In genomic region chr1:152790254-152790653, GRCm38 (mm10) we compare ENCODE assay signal across 9 mouse cellular contexts. TPM values are rescaled to one million over a fixed set of nuclear protein-coding genes. Genes with fewer than 3 reads are reported as not detected.
A peak's percentile ranks its signal among the peaks of the same experiment; 100 is the strongest.
DNase-seq lines count a peak whose midpoint lies in the region; ATAC-seq lines count a peak whose summit lies in the region.
"Had no signal": no experiment of that assay in that cellular context is flagged by ENCODE, and none has a peak within 500 bp of the region (broad histone marks: within the 10 kb centered on the region; RNA-seq: fewer than 3 reads in every experiment).

No protein-coding gene starts in this region.

- no peaks in the 10 kb centered on the region for H3K36me3 ChIP-seq in midbrain, embryonic 11.5 days (ENCODE audit: control insufficient read depth, insufficient read depth, low read length)
- H3K36me3 ChIP-seq in midbrain, embryonic 15.5 days (replicated peaks): no peaks in the 10 kb centered on the region
- H3K36me3 ChIP-seq in kidney, embryonic 14.5 days (ENCODE audit: control insufficient read depth, insufficient read depth, low read length): no peaks in the 10 kb centered on the region
- H3K36me3 ChIP-seq: limb, embryonic 15.5 days had no signal

- no peak; the same call in 1 of the 2 replicates for ATAC-seq in midbrain, embryonic 11.5 days (ENCODE audit: low FRiP score)
- no peak for ATAC-seq in midbrain, embryonic 15.5 days (replicated peaks)
- peak; percentile 45; the same call in 1 of the 2 replicates for ATAC-seq in erythroblast, adult 5-6 weeks (replicated peaks; ENCODE audit: low FRiP score, poor library complexity, severe bottlenecking)
- peak; percentile 61 for ATAC-seq in kidney, embryonic 14.5 days (ENCODE audit: low FRiP score, low TSS enrichment)

- DNase-seq in midbrain, embryonic 11.5 days (ENCODE audit: low spot score, missing footprints): peak; percentile 89
- DNase-seq in ZHBTc4 (ENCODE audit: low read depth, low spot score): peak; percentile 94
- peak; percentile 63 for DNase-seq in lung, postnatal 14 days
- DNase-seq in thymus, postnatal 36 days: peak; percentile 17 to 37
- no peak for DNase-seq in right cerebral cortex, postnatal 10 days (ENCODE audit: low spot score in 2 of 2)

- H3K4me1 ChIP-seq in midbrain, embryonic 11.5 days (ENCODE audit: control insufficient read depth, insufficient read depth, low read length): peaks cover 15% of the 10 kb centered on the region
- no peaks in the 10 kb centered on the region for H3K4me1 ChIP-seq in midbrain, embryonic 15.5 days
- H3K4me1 ChIP-seq in kidney, embryonic 14.5 days (ENCODE audit: control insufficient read depth, insufficient read depth, low read length): peaks cover 10% of the 10 kb centered on the region; the same call in 1 of the 2 replicates

- H3K9me3 ChIP-seq in midbrain, embryonic 11.5 days (ENCODE audit: control insufficient read depth, low read length): no peaks in the 10 kb centered on the region; the same call in 1 of the 2 replicates
- H3K9me3 ChIP-seq in midbrain, embryonic 15.5 days: no peaks in the 10 kb centered on the region
- H3K9me3 ChIP-seq in kidney, embryonic 14.5 days (ENCODE audit: control insufficient read depth, low read length): no peaks in the 10 kb centered on the region
- H3K9me3 ChIP-seq: limb, embryonic 15.5 days had no signal

- no peaks in the 10 kb centered on the region for H3K27me3 ChIP-seq in midbrain, embryonic 11.5 days (ENCODE audit: control insufficient read depth, insufficient read depth, low read length)
- H3K27me3 ChIP-seq in midbrain, embryonic 15.5 days (replicated peaks): no peaks in the 10 kb centered on the region
- no peaks in the 10 kb centered on the region for H3K27me3 ChIP-seq in kidney, embryonic 14.5 days (ENCODE audit: control insufficient read depth, insufficient read depth, low read length)
- H3K27me3 ChIP-seq: limb, embryonic 15.5 days had no signal

- H3K4me3 ChIP-seq in midbrain, embryonic 11.5 days (ENCODE audit: low read depth, low read length): no peak overlapping the region
- H3K4me3 ChIP-seq in midbrain, embryonic 15.5 days: no peak overlapping the region
- no peak overlapping the region for H3K4me3 ChIP-seq in kidney, embryonic 14.5 days (ENCODE audit: low read length)
- H3K4me3 ChIP-seq: limb, embryonic 15.5 days had no signal

- WGBS in midbrain, embryonic 11.5 days: 26% methylated on average over 12 of the region's 12 CpGs
- WGBS in midbrain, embryonic 15.5 days: 30% methylated on average over 12 of the region's 12 CpGs
- WGBS in kidney, embryonic 14.5 days: 9% methylated on average over 12 of the region's 12 CpGs

- no peak overlapping the region for H3K4me2 ChIP-seq in midbrain, embryonic 11.5 days
- no peak overlapping the region for H3K4me2 ChIP-seq in midbrain, embryonic 15.5 days
- H3K4me2 ChIP-seq in kidney, embryonic 14.5 days (replicated peaks; ENCODE audit: low read depth, low read length): peak overlapping the region; percentile 15; the same call in 1 of the 2 replicates
- H3K4me2 ChIP-seq: limb, embryonic 15.5 days had no signal

- H3K9ac ChIP-seq in midbrain, embryonic 11.5 days (ENCODE audit: low read length): no peak overlapping the region
- H3K9ac ChIP-seq in midbrain, embryonic 15.5 days: no peak overlapping the region
- no peak overlapping the region for H3K9ac ChIP-seq in kidney, embryonic 14.5 days (ENCODE audit: low read depth, low read length)
- H3K9ac ChIP-seq: limb, embryonic 15.5 days had no signal

- H3K27ac ChIP-seq in midbrain, embryonic 11.5 days (ENCODE audit: low read depth, low read length): no peak overlapping the region
- H3K27ac ChIP-seq in midbrain, embryonic 15.5 days: no peak overlapping the region
- no peak overlapping the region for H3K27ac ChIP-seq in kidney, embryonic 14.5 days (ENCODE audit: low read depth, low read length)
- H3K27ac ChIP-seq: limb, embryonic 15.5 days had no signal

RNA-seq across cellular contexts. Expression of gene Ncf2, which starts 9.7 kb away (rescaled TPM):
- polyA plus RNA-seq in midbrain, embryonic 11.5 days (2014; fragmentation: Nextera tagmentation; extraction: Ambion mirVana): 2.6 and 3.3 TPM in 2 replicates
- polyA plus RNA-seq in midbrain, embryonic 15.5 days (2015; fragmentation: Nextera tagmentation; extraction: Ambion mirVana): 2.2 and 2.6 TPM in 2 replicates
- total RNA-seq in erythroblast, adult 5-6 weeks (2015; ENCODE audit: low replicate concordance): 40.0 and 42.4 TPM in 2 replicates
- total RNA-seq in erythroblast, adult 5-6 weeks (2017; ENCODE audit: low replicate concordance): 35.7 and 41.1 TPM in 2 replicates
- polyA plus RNA-seq in kidney, embryonic 14.5 days (2014; fragmentation: Nextera tagmentation; extraction: Ambion mirVana): 5.6 and 7.1 TPM in 2 replicates

RNA-seq across cellular contexts. Expression of gene Arpc5, which starts 23.9 kb away (rescaled TPM):
- 284 and 314 TPM in 2 replicates for polyA plus RNA-seq in midbrain, embryonic 11.5 days (2014; fragmentation: Nextera tagmentation; extraction: Ambion mirVana)
- 333 and 344 TPM in 2 replicates for polyA plus RNA-seq in midbrain, embryonic 15.5 days (2015; fragmentation: Nextera tagmentation; extraction: Ambion mirVana)
- 170 and 173 TPM in 2 replicates for total RNA-seq in erythroblast, adult 5-6 weeks (2015; ENCODE audit: low replicate concordance)
- total RNA-seq in erythroblast, adult 5-6 weeks (2017; ENCODE audit: low replicate concordance): 68.9 and 74.2 TPM in 2 replicates
- 228 and 240 TPM in 2 replicates for polyA plus RNA-seq in kidney, embryonic 14.5 days (2014; fragmentation: Nextera tagmentation; extraction: Ambion mirVana)

RNA-seq across cellular contexts. Expression of gene Rgl1, which starts 24.1 kb away (rescaled TPM):
- 23.2 and 24.0 TPM in 2 replicates for polyA plus RNA-seq in midbrain, embryonic 11.5 days (2014; fragmentation: Nextera tagmentation; extraction: Ambion mirVana)
- polyA plus RNA-seq in midbrain, embryonic 15.5 days (2015; fragmentation: Nextera tagmentation; extraction: Ambion mirVana): 14.9 and 15.7 TPM in 2 replicates
- total RNA-seq in erythroblast, adult 5-6 weeks (2015; ENCODE audit: low replicate concordance): 5.8 and 13.6 TPM in 2 replicates
- total RNA-seq in erythroblast, adult 5-6 weeks (2017; ENCODE audit: low replicate concordance): 14.4 and 46.6 TPM in 2 replicates
- 45.2 and 63.8 TPM in 2 replicates for polyA plus RNA-seq in kidney, embryonic 14.5 days (2014; fragmentation: Nextera tagmentation; extraction: Ambion mirVana)

RNA-seq across cellular contexts. Expression of gene Apobec4, which starts 39.9 kb away (rescaled TPM):
- polyA plus RNA-seq in midbrain, embryonic 11.5 days (2014; fragmentation: Nextera tagmentation; extraction: Ambion mirVana): not detected in 2 replicates
- polyA plus RNA-seq in midbrain, embryonic 15.5 days (2015; fragmentation: Nextera tagmentation; extraction: Ambion mirVana): 0.24 TPM in 1 of 2 replicates, not detected in the other
- not detected in 2 replicates for total RNA-seq in erythroblast, adult 5-6 weeks (2015; ENCODE audit: low replicate concordance)
- total RNA-seq in erythroblast, adult 5-6 weeks (2017; ENCODE audit: low replicate concordance): 0.51 TPM in 1 of 2 replicates, not detected in the other
- polyA plus RNA-seq in kidney, embryonic 14.5 days (2014; fragmentation: Nextera tagmentation; extraction: Ambion mirVana): not detected in 2 replicates
- polyA plus RNA-seq: limb, embryonic 15.5 days had no signal

Comparison
In these comparisons a context has a peak if more than half of its experiments do, and no peak if none do; other contexts are left out.
1. ATAC-seq: peak in erythroblast, adult 5-6 weeks (single experiment) and kidney, embryonic 14.5 days (single experiment); none in midbrain, embryonic 11.5 days (single experiment) and midbrain, embryonic 15.5 days (single experiment).
2. DNase-seq: peak in midbrain, embryonic 11.5 days (single experiment), ZHBTc4 (single experiment), lung, postnatal 14 days (single experiment) and thymus, postnatal 36 days (2 of 2); none in right cerebral cortex, postnatal 10 days (0 of 2).